Comparison of ENCODE assay signal across 8 mouse cellular contexts in genomic region chr5:34514218-34514566, GRCm38 (mm10). TPM values are rescaled to one million over a fixed set of nuclear protein-coding genes. Genes with fewer than 3 reads are reported as not detected.
DNase-seq lines count a peak whose midpoint lies in the region; ATAC-seq and TF ChIP-seq lines count a peak whose summit lies in the region.

No protein-coding gene starts in this region.

- peak overlapping the region; percentile 82 for H3K4me2 ChIP-seq in kidney, postnatal 0 days (ENCODE audit: low read length)
- peak overlapping the region; percentile 96 for H3K4me2 ChIP-seq in embryonic facial prominence, embryonic 12.5 days (replicated peaks)
- peak overlapping the region; percentile 91 for H3K4me2 ChIP-seq in intestine, embryonic 15.5 days (replicated peaks)
- H3K4me2 ChIP-seq in midbrain, postnatal 0 days (ENCODE audit: low read depth, low read length, poor library complexity, severe bottlenecking), result peak overlapping the region; percentile 88

- WGBS in kidney, postnatal 0 days, result 9% methylated on average over 7 of the region's 7 CpGs
- WGBS in embryonic facial prominence, embryonic 12.5 days, result 26% methylated on average over 7 of the region's 7 CpGs
- 12% methylated on average over 7 of the region's 7 CpGs for WGBS in intestine, embryonic 15.5 days
- 20% methylated on average over 7 of the region's 7 CpGs for WGBS in midbrain, postnatal 0 days

- no peaks in the 10 kb centered on the region for H3K9me3 ChIP-seq in kidney, postnatal 0 days (replicated peaks; ENCODE audit: low read length)
- H3K9me3 ChIP-seq in embryonic facial prominence, embryonic 12.5 days, result no peaks in the 10 kb centered on the region
- no peaks in the 10 kb centered on the region for H3K9me3 ChIP-seq in intestine, embryonic 15.5 days
- no peaks in the 10 kb centered on the region for H3K9me3 ChIP-seq in midbrain, postnatal 0 days (ENCODE audit: low read length)

- no peaks in the 10 kb centered on the region for H3K36me3 ChIP-seq in kidney, postnatal 0 days (ENCODE audit: insufficient read depth, low read length)
- no peaks in the 10 kb centered on the region for H3K36me3 ChIP-seq in embryonic facial prominence, embryonic 12.5 days
- no peaks in the 10 kb centered on the region for H3K36me3 ChIP-seq in intestine, embryonic 15.5 days
- no peaks in the 10 kb centered on the region for H3K36me3 ChIP-seq in midbrain, postnatal 0 days (ENCODE audit: insufficient read depth, low read length)

- peak overlapping the region; percentile 46; the same call in 1 of the 2 replicates for H3K9ac ChIP-seq in kidney, postnatal 0 days (ENCODE audit: low read depth, low read length)
- peak overlapping the region; percentile 65 for H3K9ac ChIP-seq in embryonic facial prominence, embryonic 12.5 days
- peak overlapping the region; percentile 37 for H3K9ac ChIP-seq in intestine, embryonic 15.5 days
- H3K9ac ChIP-seq in midbrain, postnatal 0 days (replicated peaks; ENCODE audit: low read length, poor library complexity, severe bottlenecking), result 0 out of 2 replicates have a peak overlapping the region, but pooled peaks have one; percentile 66

- peak overlapping the region; percentile 75 for H3K4me3 ChIP-seq in kidney, postnatal 0 days (replicated peaks; ENCODE audit: low read depth, low read length)
- H3K4me3 ChIP-seq in embryonic facial prominence, embryonic 12.5 days, result peak overlapping the region; percentile 66
- peak overlapping the region; percentile 77 for H3K4me3 ChIP-seq in intestine, embryonic 15.5 days (replicated peaks)
- peak overlapping the region; percentile 66 for H3K4me3 ChIP-seq in midbrain, postnatal 0 days (ENCODE audit: low read depth, low read length)

- ATAC-seq in kidney, postnatal 0 days (replicated peaks; ENCODE audit: low FRiP score, low read depth), result no peak
- no peak for ATAC-seq in embryonic facial prominence, embryonic 12.5 days (ENCODE audit: insufficient number of reproducible peaks, insufficient read depth, low FRiP score, low TSS enrichment)
- ATAC-seq in intestine, embryonic 15.5 days, result peak; percentile 73
- no peak for ATAC-seq in midbrain, postnatal 0 days (ENCODE audit: low FRiP score)

- no peak for DNase-seq in kidney, postnatal 0 days (ENCODE audit: low spot score)
- DNase-seq in kidney, postnatal 4 days, result no peak
- no peak for DNase-seq in midbrain, postnatal 0 days (ENCODE audit: low spot score)
- no peak for DNase-seq in layer of hippocampus, postnatal 36 days
- DNase-seq in adrenal gland, adult (ENCODE audit: inconsistent age in 2 of 2, low spot score in 1 of 2), result no peak
- DNase-seq in cerebellum, adult 9-11 months, result no peak

- no peak for TF ChIP-seq CTCF in kidney, postnatal 0 days (IDR thresholded peaks at IDR 0.05; ENCODE audit: low read depth)
- no peak for TF ChIP-seq CTCF in midbrain, postnatal 0 days (IDR thresholded peaks at IDR 0.05)

- H3K27me3 ChIP-seq in kidney, postnatal 0 days (ENCODE audit: insufficient read depth, low read length), result no peaks in the 10 kb centered on the region
- peaks cover 14% of the 10 kb centered on the region for H3K27me3 ChIP-seq in embryonic facial prominence, embryonic 12.5 days
- no peaks in the 10 kb centered on the region for H3K27me3 ChIP-seq in intestine, embryonic 15.5 days (replicated peaks)
- H3K27me3 ChIP-seq in midbrain, postnatal 0 days (ENCODE audit: insufficient read depth, low read length), result no peaks in the 10 kb centered on the region

- peaks cover 6% of the 10 kb centered on the region; the same call in 1 of the 2 replicates for H3K4me1 ChIP-seq in kidney, postnatal 0 days (replicated peaks; ENCODE audit: insufficient read depth, low read length)
- H3K4me1 ChIP-seq in embryonic facial prominence, embryonic 12.5 days, result 0 out of 2 replicates have a peak, but pooled peaks cover 3% of the 10 kb centered on the region
- H3K4me1 ChIP-seq in intestine, embryonic 15.5 days (replicated peaks), result no peaks in the 10 kb centered on the region
- no peaks in the 10 kb centered on the region for H3K4me1 ChIP-seq in midbrain, postnatal 0 days (ENCODE audit: insufficient read depth, low read length)

- no peak overlapping the region for H3K27ac ChIP-seq in kidney, postnatal 0 days
- H3K27ac ChIP-seq in embryonic facial prominence, embryonic 12.5 days, result no peak overlapping the region
- H3K27ac ChIP-seq in intestine, embryonic 15.5 days, result no peak overlapping the region
- H3K27ac ChIP-seq in midbrain, postnatal 0 days (ENCODE audit: low read depth, low read length), result peak overlapping the region; percentile 44; the same call in 1 of the 2 replicates

RNA-seq across cellular contexts. Expression of gene Tnip2, which starts 0.4 kb away (rescaled TPM):
- polyA plus RNA-seq in kidney, postnatal 0 days (2015; fragmentation: Nextera tagmentation; extraction: Ambion mirVana), result 16.5 and 17.6 TPM in 2 replicates
- polyA plus RNA-seq in embryonic facial prominence, embryonic 12.5 days (2016; fragmentation: Nextera tagmentation; extraction: Ambion mirVana), result 12.0 and 12.6 TPM in 2 replicates
- polyA plus RNA-seq in intestine, embryonic 15.5 days (2015; fragmentation: Nextera tagmentation; extraction: Ambion mirVana), result 14.4 and 16.2 TPM in 2 replicates
- total RNA-seq in midbrain, postnatal 0 days (2014; rRNA removed), result 10.3 and 12.8 TPM in 2 replicates
- 12.6 and 13.6 TPM in 2 replicates for polyA plus RNA-seq in midbrain, postnatal 0 days (2015; fragmentation: Nextera tagmentation; extraction: Ambion mirVana)
- 10 to 100 TPM; 22.5 to 26.3 TPM for total RNA-seq in layer of hippocampus, postnatal 36 days (2021)

RNA-seq across cellular contexts. Expression of gene Sh3bp2, which starts 11.4 kb away (rescaled TPM):
- 6.2 and 8.9 TPM in 2 replicates for polyA plus RNA-seq in kidney, postnatal 0 days (2015; fragmentation: Nextera tagmentation; extraction: Ambion mirVana)
- 12.9 and 20.6 TPM in 2 replicates for polyA plus RNA-seq in embryonic facial prominence, embryonic 12.5 days (2016; fragmentation: Nextera tagmentation; extraction: Ambion mirVana)
- 4.5 and 6.2 TPM in 2 replicates for polyA plus RNA-seq in intestine, embryonic 15.5 days (2015; fragmentation: Nextera tagmentation; extraction: Ambion mirVana)
- total RNA-seq in midbrain, postnatal 0 days (2014; rRNA removed), result 35.5 and 44.1 TPM in 2 replicates
- polyA plus RNA-seq in midbrain, postnatal 0 days (2015; fragmentation: Nextera tagmentation; extraction: Ambion mirVana), result 17.6 and 20.3 TPM in 2 replicates
- 1 to 10 TPM; 3.2 to 4.5 TPM for total RNA-seq in layer of hippocampus, postnatal 36 days (2021)

RNA-seq across cellular contexts. Expression of gene Add1, which starts 59.3 kb away (rescaled TPM):
- 130 and 143 TPM in 2 replicates for polyA plus RNA-seq in kidney, postnatal 0 days (2015; fragmentation: Nextera tagmentation; extraction: Ambion mirVana)
- 203 and 208 TPM in 2 replicates for polyA plus RNA-seq in embryonic facial prominence, embryonic 12.5 days (2016; fragmentation: Nextera tagmentation; extraction: Ambion mirVana)
- 141 and 149 TPM in 2 replicates for polyA plus RNA-seq in intestine, embryonic 15.5 days (2015; fragmentation: Nextera tagmentation; extraction: Ambion mirVana)
- 284 and 301 TPM in 2 replicates for total RNA-seq in midbrain, postnatal 0 days (2014; rRNA removed)
- polyA plus RNA-seq in midbrain, postnatal 0 days (2015; fragmentation: Nextera tagmentation; extraction: Ambion mirVana), result 161 and 166 TPM in 2 replicates
- total RNA-seq in layer of hippocampus, postnatal 36 days (2021), result 100 to 1,000 TPM; 441 to 450 TPM
